Mouse (Mus musculus) heart, embryonic 16.5 days (tissue): ENCODE data around the gene Cog5. TPM values are rescaled to one million over a fixed set of nuclear protein-coding genes. Genes with fewer than 3 reads are reported as not detected.

Source experiments
- ATAC-seq: fragments of 200-750 bp; cut with Nextera tagmentation; replicated peaks from 2 replicates; pipeline ENCODE4 v1.8.0; 2017; ENCODE audit warnings: moderate number of reproducible peaks; ENCODE audit not compliant: insufficient read depth, low FRiP score; ENCODE audit errors: extremely low read depth
- H3K27ac ChIP-seq: fragments of 300-500 bp; sonication (generic); 2 replicates; pipeline ENCODE4 v1.5.1; 2014; ENCODE audit warnings: mild to moderate bottlenecking, low read length, control low read depth, moderate library complexity
- H3K27me3 ChIP-seq: fragments of 300-500 bp; sonication (generic); 2 replicates; pipeline ENCODE4 v1.6.1; 2014; ENCODE audit warnings: low read length, mixed read lengths; ENCODE audit not compliant: control insufficient read depth, insufficient read depth
- H3K36me3 ChIP-seq: fragments of 300-500 bp; sonication (generic); 2 replicates; pipeline ENCODE4 v1.6.1; 2014; ENCODE audit not compliant: control insufficient read depth, insufficient read depth
- H3K4me1 ChIP-seq: fragments of 300-500 bp; sonication (generic); 2 replicates; pipeline ENCODE4 v1.6.1; 2014; ENCODE audit warnings: low read length, mixed read lengths; ENCODE audit not compliant: control insufficient read depth, insufficient read depth
- H3K4me2 ChIP-seq: fragments of 300-500 bp; sonication (generic); 2 replicates; pipeline ENCODE4 v1.6.1; 2014; ENCODE audit warnings: low read depth, mild to moderate bottlenecking, control low read depth, low read length
- H3K4me3 ChIP-seq: fragments of 300-500 bp; sonication (generic); 2 replicates; pipeline ENCODE4 v1.5.1; 2014; ENCODE audit warnings: mild to moderate bottlenecking, control low read depth, low read length
- H3K9ac ChIP-seq: fragments of 300-500 bp; sonication (generic); 2 replicates; pipeline ENCODE4 v1.6.1; 2014; ENCODE audit warnings: low read length, control low read depth
- H3K9me3 ChIP-seq: fragments of 300-500 bp; sonication (generic); replicated peaks from 2 replicates; pipeline ENCODE4 v1.6.1; 2016; ENCODE audit warnings: low read length; ENCODE audit not compliant: control insufficient read depth
- WGBS: fragments of 180-500 bp; shearing (Covaris S2); extraction: QIAGEN DNeasy Blood & Tissue Kit; methylation state at CpG from one replicate; pipeline ENCODE4 v1.1.7; 2014; 5-methylcytosine and 5-hydroxymethylcytosine counted together
- polyA plus RNA-seq: library from polyadenylated mRNA; unstranded; fragments of >200 nt; fragmentation: Nextera tagmentation; extraction: Ambion mirVana; gene quantifications from 2 replicates; pipeline ENCODE4 v1.2.1, GENCODE M21; 2015

Gene Cog5
- polyA plus RNA-seq, 1 experiment from 2014 or later: 27.3 TPM

DNA sequence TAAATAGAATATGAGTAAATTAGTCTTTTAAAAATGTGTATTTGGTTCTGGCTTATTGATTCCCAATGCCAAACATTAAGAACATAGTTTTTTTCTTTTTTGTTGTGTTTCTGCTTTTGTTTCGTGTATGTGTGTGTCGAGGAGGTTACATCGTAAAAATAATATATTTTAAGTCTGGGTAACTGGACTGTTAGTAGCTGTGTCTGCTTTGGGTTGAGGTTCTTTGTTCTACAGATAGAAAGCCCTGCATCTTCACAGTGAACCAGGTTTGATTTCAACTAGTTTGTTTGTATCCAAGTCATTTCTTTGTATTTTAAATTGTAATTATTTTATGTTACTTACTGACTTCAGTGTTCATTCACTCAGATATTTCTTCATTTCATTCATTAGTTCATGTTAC lies 59.4 kb downstream of the Cog5 start:
- Histone ChIP-seq H3K9ac (no peak overlapping the region; the same call in 1 of the 2 replicates), H3K4me3 (no peak overlapping the region; the same call in 1 of the 2 replicates), H3K27me3 (no peaks in the 10 kb centered on the region), H3K9me3 (no peaks in the 10 kb centered on the region), H3K36me3 (no peaks in the 10 kb centered on the region), H3K4me2 (peak overlapping the region; percentile 65; the same call in 1 of the 2 replicates), H3K4me1 (peaks cover 3% of the 10 kb centered on the region), H3K27ac (no peak overlapping the region)
- ATAC-seq: no peak
- WGBS: 80% methylated on average over 3 of the region's 3 CpGs

- H3K4me3 ChIP-seq: no peak overlapping the region
- WGBS: 68% methylated on average over 1 of the region's 1 CpGs
- peak overlapping the region; percentile 29 for H3K27ac ChIP-seq
- H3K36me3 ChIP-seq: 0 out of 2 replicates have a peak, but pooled peaks cover 2% of the 10 kb centered on the region
- no peaks in the 10 kb centered on the region; the same call in 1 of the 2 replicates for H3K9me3 ChIP-seq
- H3K4me2 ChIP-seq: no peak overlapping the region
- H3K27me3 ChIP-seq: no peaks in the 10 kb centered on the region
- no peak overlapping the region for H3K9ac ChIP-seq
- H3K4me1 ChIP-seq: peaks cover 20% of the 10 kb centered on the region
- no peak for ATAC-seq
Observed at GRCm38 (mm10) chr12:31719586-31720275, 65.1 kb downstream of the Cog5 start.

DNA sequence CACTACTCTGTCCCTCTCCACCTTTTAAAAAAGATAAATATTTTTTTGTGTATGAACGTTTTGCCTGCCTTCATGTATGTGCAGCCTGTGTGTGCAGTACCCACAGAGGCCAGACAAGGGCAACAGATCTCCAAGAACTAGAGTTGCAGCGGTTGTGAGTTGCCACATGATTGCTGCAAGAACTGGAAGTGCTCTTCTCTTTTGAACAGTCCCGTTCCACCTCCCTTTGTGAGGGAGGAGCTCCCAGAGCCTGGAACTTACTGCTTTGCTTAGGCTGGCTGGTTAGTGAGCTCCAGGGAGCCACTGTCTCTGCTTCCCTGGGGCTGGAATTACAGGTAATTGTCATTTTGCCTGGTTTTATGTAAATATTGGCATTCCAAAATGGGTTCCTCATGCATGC lies 69.9 kb downstream of the Cog5 start:
- WGBS: 87% methylated on average over 3 of the region's 3 CpGs
- no peak for ATAC-seq
- Histone ChIP-seq H3K4me2 (no peak overlapping the region), H3K36me3 (0 out of 2 replicates have a peak, but pooled peaks cover 2% of the 10 kb centered on the region), H3K27ac (peak overlapping the region; percentile 59), H3K4me3 (no peak overlapping the region), H3K4me1 (peaks cover 24% of the 10 kb centered on the region), H3K9ac (no peak overlapping the region), H3K9me3 (no peaks in the 10 kb centered on the region; the same call in 1 of the 2 replicates), H3K27me3 (no peaks in the 10 kb centered on the region)

GRCm38 (mm10) chr12:31725511-31726275 lies 71.0 kb downstream of the Cog5 start:
- Histone ChIP-seq H3K4me2 (no peak overlapping the region), H3K4me1 (peaks cover 17% of the 10 kb centered on the region), H3K4me3 (no peak overlapping the region), H3K27ac (peak overlapping the region; percentile 78), H3K27me3 (no peaks in the 10 kb centered on the region), H3K9me3 (no peaks in the 10 kb centered on the region; the same call in 1 of the 2 replicates), H3K9ac (no peak overlapping the region), H3K36me3 (0 out of 2 replicates have a peak, but pooled peaks cover 2% of the 10 kb centered on the region)
- peak; percentile 60 for ATAC-seq
- WGBS: 65% methylated on average over 12 of the region's 12 CpGs

DNA sequence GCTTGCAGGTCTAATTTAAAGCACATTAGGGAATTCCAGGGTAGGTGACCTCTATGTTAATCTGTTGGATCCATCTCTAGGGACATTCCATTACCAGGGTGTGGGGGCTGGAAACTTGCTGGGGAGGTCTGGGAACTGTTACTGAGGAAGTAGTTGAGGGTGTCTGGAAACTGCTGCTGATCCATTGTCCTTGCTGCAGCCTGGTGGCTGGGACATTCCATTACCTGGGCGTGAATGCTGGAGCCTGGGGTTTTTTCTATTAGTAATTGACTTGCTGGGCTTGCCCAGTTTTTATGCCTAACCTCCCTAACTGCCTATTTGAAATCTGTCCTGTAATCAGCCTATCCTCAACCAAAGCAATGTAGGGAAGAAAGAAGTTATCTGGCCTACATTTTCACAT lies 72.0 kb downstream of the Cog5 start:
- peak overlapping the region; percentile 51 for H3K27ac ChIP-seq

GRCm38 (mm10) chr12:31730126-31730525 lies 75.5 kb downstream of the Cog5 start:
- WGBS: 98% methylated on average over 1 of the region's 1 CpGs
- H3K9ac ChIP-seq: no peak overlapping the region
- H3K27me3 ChIP-seq: no peaks in the 10 kb centered on the region

More for the DNA sequence above, 72.0 kb downstream of the Cog5 start:
- Histone ChIP-seq H3K36me3 (0 out of 2 replicates have a peak, but pooled peaks cover 2% of the 10 kb centered on the region), H3K9ac (no peak overlapping the region), H3K27me3 (no peaks in the 10 kb centered on the region), H3K4me3 (no peak overlapping the region), H3K4me1 (peaks cover 10% of the 10 kb centered on the region), H3K9me3 (no peaks in the 10 kb centered on the region; the same call in 1 of the 2 replicates), H3K4me2 (no peak overlapping the region)
- WGBS: 29% methylated on average over 1 of the region's 1 CpGs
- ATAC-seq: no peak

GRCm38 (mm10) chr12:31734616-31735015 lies 79.9 kb downstream of the Cog5 start:
- Histone ChIP-seq H3K4me3 (no peak overlapping the region), H3K36me3 (no peaks in the 10 kb centered on the region), H3K4me2 (no peak overlapping the region), H3K9ac (no peak overlapping the region), H3K4me1 (no peaks in the 10 kb centered on the region), H3K27me3 (no peaks in the 10 kb centered on the region), H3K9me3 (no peaks in the 10 kb centered on the region), H3K27ac (no peak overlapping the region)
- no peak for ATAC-seq
- WGBS: 69% methylated on average over 2 of the region's 2 CpGs

More at GRCm38 (mm10) chr12:31730126-31730525, 75.5 kb downstream of the Cog5 start:
- peaks cover 9% of the 10 kb centered on the region for H3K4me1 ChIP-seq
- no peak overlapping the region for H3K4me2 ChIP-seq
- H3K4me3 ChIP-seq: no peak overlapping the region
- no peak for ATAC-seq
- no peaks in the 10 kb centered on the region for H3K9me3 ChIP-seq
- H3K27ac ChIP-seq: no peak overlapping the region
- no peaks in the 10 kb centered on the region for H3K36me3 ChIP-seq

GRCm38 (mm10) chr12:31747301-31747700 lies 92.6 kb downstream of the Cog5 start:
- ATAC-seq: no peak
- Histone ChIP-seq H3K9me3 (peaks cover 4% of the 10 kb centered on the region), H3K27ac (no peak overlapping the region), H3K4me2 (no peak overlapping the region), H3K4me3 (no peak overlapping the region), H3K36me3 (peaks cover 4% of the 10 kb centered on the region), H3K27me3 (no peaks in the 10 kb centered on the region), H3K4me1 (no peaks in the 10 kb centered on the region), H3K9ac (no peak overlapping the region)
- WGBS: 85% methylated on average over 8 of the region's 8 CpGs

DNA sequence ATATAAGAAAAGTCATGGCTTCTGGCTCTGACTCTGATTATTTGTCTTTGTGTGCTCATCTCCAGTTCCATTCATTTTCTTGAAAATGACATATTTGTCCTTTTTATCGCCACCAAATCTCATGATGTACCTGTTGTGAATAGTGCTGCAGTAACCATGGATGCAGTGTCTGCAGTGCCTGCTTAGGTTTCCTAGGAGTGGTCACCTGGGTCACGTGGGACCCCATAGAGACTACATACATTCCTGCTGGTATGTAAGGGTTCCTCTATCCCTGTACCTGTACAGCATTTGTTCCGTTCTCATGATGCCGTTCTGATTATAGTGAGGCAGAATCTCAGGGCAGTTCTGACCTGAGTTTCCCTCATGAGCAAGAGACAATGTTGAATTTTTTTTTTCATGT lies 95.2 kb downstream of the Cog5 start:
- Histone ChIP-seq H3K9me3 (no peaks in the 10 kb centered on the region), H3K9ac (no peak overlapping the region), H3K4me1 (no peaks in the 10 kb centered on the region), H3K27me3 (no peaks in the 10 kb centered on the region), H3K36me3 (peaks cover 4% of the 10 kb centered on the region), H3K4me2 (no peak overlapping the region), H3K4me3 (no peak overlapping the region), H3K27ac (no peak overlapping the region)
- WGBS: 94% methylated on average over 4 of the region's 4 CpGs
- no peak for ATAC-seq
